ENCODE assay signal across 10 mouse cellular contexts in the genomic region with DNA sequence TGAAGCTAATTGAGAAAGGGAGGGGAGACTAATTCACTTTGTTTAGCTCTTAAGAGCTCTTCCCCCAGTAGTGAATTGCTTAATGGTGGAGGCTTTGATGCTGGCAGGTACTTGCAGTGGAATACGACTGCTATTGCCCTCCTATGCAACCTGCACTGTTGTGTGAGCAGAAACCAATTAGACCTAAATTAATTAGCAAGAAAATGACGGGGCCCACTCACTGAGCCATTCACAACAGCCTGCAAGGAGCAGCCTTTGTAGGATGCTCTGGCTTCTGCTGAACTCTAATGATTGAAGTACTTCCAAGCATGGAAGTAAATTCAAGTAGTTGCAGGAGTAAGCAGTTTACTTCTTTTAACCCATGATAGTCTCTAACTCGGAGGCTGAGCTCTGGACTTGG.
"Had no signal": no experiment of that assay in that cellular context is flagged by ENCODE, and none has a peak within 500 bp of the region (broad histone marks: within the 10 kb centered on the region; RNA-seq: fewer than 3 reads in every experiment).

No protein-coding gene starts in this region.

- H3K4me2 ChIP-seq: midbrain, embryonic 12.5 days; stomach, embryonic 15.5 days had no signal

- H3K4me3 ChIP-seq: midbrain, embryonic 12.5 days; stomach, embryonic 15.5 days had no signal

- H3K9ac ChIP-seq: liver, embryonic 14.5 days; midbrain, embryonic 12.5 days; stomach, embryonic 15.5 days had no signal

- H3K9me3 ChIP-seq: midbrain, embryonic 12.5 days; stomach, embryonic 15.5 days had no signal

- H3K27me3 ChIP-seq: midbrain, embryonic 12.5 days; stomach, embryonic 15.5 days had no signal

- DNase-seq: kidney, postnatal 10 days; left cerebral cortex, postnatal 4 days; liver; lung, adult 18-20 months; right cerebral cortex, postnatal 14 days; thymus, adult 2 months; thymus, postnatal 36 days had no signal

- H3K27ac ChIP-seq: liver, embryonic 14.5 days; midbrain, embryonic 12.5 days; stomach, embryonic 15.5 days had no signal

- H3K36me3 ChIP-seq: midbrain, embryonic 12.5 days; stomach, embryonic 15.5 days had no signal
